Mouse (Mus musculus) ES-E14 (cell line): ENCODE measurements around the gene Ccnd3.

Experiments used
- HCFC1 ChIP-seq: IDR thresholded peaks from 2 replicates; pipeline ENCODE4 v1.6.1; 2012; ENCODE audit warnings: low read length, inconsistent platforms, borderline replicate concordance; ENCODE audit not compliant: insufficient read depth
- MAFK ChIP-seq: IDR thresholded peaks from 2 replicates; pipeline ENCODE4 v1.6.1; 2014; ENCODE audit warnings: mild to moderate bottlenecking, low read depth, low read length, inconsistent platforms; ENCODE audit not compliant: insufficient read depth
- ZNF384 ChIP-seq: IDR thresholded peaks from 2 replicates; pipeline ENCODE4 v1.6.1; 2012; ENCODE audit warnings: low read depth, low read length, inconsistent platforms

DNA sequence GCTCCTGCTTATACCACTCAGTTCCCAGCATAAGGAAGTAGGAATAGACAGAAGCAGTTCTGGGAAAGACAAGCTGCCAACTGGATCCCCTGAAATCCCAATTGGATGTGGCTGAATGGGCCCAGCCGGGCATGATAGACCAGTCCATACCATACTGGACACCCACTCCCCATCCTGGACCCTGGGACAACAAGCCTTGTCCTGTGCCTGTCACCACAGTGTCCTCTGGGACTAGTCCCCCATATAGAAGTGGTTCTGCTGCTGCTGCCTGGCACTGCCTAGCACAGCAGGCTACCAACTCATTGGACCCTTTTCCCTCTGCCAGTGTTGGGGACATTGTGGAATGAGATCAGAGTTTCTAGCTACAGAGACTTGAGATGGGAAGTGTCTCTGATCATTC, 1.2 kb downstream of the Ccnd3 start:
- TF ChIP-seq HCFC1 (no peak), ZNF384 (no peak), MAFK (no peak)
